Mouse (Mus musculus) right cerebral cortex, postnatal 14 days (tissue): Measurements from ENCODE around the gene Gm16181.

Experiments used
- DNase-seq: peaks from one replicate; pipeline ENCODE4 v3.0.0; 2022

Gene Gm16181

DNA sequence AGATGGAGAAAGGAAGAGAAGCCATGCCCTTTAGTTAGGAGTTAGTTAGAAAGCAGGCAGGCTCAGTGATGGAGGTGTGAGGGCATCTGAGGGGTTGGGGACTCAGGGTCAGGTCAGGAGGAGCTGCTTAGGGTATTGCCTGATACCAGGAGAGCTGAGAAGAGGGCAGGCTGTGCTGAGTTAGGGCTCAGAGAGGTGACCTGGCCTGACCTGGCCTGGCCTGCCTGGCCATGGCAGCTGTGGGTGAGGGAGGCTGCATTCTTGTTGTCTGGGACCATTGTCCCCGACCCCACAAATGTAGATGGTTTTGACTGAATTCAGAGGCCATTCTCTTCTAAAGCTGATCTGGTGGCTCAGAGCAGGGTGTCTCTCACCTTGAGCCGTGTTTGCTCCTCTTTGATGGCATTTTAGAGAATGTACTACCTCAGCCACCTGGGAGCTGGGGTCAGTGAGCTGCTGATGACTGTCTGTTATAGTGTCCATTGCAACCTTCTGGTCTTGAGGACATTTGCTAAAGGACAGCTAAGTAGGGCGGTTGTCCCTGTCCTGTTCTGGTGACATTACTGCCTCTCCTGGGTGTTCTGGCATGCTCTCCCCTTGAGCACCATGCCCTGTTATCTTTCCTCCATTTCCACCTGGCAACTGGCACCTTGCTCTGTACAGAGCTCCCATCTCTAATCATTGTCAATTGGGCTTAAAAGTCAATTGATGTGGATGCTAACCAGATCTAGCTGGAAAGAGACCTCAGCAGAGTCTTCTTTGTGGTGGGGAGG lies 29.9 kb downstream of the Gm16181 start:
- DNase-seq: no peak

DNA sequence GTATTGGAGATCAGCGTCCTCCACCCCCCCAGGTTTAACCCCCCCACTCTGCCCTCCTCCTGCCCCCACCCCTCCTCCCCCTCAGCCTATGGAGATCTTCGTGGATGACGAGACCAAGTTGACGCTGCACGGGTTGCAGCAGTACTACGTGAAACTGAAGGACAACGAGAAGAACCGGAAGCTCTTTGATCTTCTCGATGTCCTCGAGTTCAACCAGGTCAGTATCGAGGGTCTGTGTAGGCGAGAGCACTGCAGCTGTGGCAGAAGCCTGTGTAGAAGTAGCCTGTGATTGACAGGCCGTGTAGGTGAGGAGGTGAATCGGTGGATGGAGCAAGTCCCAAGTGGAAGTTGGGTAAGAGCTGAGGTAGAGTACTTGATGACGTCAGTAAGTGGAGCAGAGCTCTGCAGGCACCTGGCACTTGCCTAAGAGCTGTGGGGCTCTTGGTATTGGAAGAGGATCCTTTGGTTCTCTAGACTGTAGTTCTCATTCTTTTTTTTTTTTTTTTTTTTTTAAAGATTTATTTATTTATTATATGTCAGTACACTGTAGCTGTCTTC lies 30.6 kb downstream of the Gm16181 start:
- no peak for DNase-seq

DNA sequence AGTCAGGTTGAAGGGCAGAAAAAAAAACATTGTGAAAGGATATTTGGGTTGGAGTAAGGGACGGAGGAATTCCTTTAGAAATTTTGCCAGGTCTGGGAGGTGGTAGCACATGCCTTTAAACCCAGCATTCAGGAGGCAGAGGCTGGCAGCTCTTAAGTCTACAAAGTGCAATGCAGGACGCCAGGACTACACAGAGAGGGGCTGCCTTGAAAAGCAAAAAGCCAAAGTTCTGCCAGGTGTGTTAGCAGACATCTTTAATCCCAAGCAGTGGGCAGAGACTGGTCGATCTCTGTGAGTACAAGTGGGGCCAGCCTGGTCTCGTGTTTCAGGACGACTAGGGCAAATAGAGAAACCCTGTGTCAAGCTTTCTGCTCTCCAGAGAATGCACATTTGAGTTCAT lies 31.3 kb downstream of the Gm16181 start:
- DNase-seq: no peak

DNA sequence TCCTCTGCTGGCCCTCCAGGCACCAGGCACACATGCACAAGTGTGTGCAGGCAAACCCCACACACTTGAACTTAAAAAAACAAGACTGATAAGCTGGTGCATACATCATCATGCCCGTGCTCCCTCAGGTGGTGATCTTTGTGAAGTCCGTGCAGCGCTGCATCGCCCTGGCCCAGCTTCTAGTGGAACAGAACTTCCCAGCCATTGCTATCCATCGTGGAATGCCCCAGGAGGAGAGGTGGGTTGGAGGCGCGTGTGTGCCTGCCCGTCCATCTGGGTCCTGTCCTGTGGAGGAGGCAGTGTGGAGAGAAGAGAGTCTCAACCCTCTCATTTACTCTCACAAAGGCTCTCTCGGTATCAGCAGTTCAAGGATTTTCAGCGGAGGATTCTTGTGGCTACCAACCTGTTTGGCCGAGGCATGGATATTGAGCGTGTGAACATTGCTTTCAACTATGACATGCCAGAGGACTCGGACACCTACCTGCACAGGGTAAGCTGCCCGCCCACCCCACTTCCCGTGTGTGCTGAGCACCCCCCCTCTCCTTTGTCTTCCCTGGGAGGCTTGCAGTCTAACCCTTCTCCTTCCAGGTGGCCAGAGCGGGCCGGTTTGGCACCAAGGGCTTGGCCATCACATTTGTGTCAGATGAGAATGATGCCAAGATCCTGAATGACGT lies 32.1 kb downstream of the Gm16181 start:
- no peak for DNase-seq

DNA sequence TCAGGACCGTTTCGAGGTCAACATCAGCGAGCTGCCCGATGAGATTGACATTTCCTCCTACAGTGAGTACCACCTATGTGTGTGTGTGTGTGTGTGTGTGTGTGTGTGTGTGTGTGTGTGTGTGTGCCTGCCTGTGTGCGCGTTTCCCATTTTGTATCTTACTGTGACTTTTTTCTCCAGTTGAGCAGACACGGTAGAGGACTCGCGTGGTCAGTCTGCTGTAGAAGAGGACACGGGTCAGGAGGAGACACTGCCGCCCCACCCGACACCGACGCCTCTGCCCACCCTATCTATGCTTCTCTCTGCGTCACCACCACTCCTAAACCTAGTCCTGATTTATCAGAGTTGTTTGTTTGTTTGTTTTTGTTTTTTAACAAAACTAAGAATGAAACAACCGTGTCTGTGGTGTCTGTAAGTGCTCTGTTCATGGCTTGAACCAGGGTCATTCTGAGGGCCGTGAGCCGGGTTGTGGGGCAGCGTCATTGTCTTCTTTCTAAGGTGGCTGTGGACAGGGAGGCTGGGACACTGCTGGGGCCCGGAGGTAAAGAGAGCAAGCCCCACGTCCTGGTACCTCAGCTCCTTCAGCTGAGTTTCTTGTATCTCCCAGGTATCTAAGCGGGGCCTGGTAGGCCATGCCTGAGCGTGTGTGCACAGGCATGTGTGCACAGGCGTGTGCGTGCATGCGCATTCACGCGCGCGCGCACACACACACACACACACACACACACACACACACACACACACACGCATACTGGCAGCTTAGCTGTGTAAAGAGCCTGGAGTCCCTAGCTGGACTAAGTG lies 32.9 kb downstream of the Gm16181 start:
- DNase-seq: no peak

DNA sequence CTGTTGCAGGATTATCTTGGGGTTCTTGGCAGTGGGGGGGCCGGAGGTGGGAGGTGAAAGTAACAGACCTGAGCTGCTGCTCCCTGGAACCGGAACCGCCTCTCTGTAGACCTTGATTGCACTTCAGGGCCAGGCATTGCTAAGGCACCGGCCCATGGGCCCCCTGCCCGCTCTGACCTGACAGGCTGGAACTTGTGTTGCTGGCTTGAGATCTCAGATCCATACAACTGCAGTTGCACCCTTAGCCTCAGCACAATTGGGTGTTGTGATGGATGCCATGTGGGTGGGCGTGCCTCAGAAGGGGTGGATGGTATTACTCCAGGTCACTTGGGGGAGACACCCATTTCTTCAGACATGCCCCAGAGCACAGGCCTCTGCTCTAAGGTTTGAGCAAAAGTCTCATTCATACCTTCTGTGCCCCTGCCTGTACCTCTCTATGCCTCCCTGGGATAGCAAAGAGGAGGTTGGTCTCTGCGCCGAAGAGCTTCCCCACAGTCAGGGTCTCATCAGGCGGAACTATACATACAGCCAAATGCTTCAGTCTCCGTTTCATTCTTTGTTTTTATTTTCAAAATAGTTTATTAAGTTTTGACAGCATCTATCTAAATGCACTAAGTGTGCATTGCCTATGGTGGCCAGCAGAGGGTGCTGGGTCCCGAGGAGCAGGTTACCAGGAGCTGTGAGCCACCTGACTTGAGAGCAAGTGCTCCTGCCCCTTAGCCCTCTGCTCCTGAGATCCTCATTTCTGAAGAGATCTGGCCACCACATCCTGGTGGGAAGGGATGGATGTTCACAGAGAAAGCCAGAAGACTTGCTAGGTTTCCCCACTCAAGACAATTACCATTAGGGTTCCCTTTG lies 33.8 kb downstream of the Gm16181 start:
- DNase-seq: peak; percentile 59

DNA sequence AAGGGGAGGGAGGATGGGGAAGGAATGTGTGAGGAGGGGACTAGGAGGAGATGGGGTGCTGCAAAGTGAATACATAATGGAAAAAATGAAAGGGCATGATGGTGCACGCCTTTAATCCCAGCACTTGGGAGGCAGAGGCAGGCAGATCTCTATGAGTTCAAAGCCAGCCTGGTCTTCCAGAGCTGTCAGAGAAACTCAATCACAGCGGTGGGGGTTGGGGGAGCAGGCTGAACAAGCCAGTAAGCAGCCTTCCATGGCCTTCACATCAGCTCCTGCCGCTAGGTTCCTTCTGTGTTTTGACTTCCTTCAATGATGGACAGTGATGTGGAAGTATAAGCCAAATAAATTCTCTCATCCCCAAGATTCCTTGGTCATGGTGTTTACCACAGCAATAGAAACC lies 34.7 kb downstream of the Gm16181 start:
- no peak for DNase-seq

DNA sequence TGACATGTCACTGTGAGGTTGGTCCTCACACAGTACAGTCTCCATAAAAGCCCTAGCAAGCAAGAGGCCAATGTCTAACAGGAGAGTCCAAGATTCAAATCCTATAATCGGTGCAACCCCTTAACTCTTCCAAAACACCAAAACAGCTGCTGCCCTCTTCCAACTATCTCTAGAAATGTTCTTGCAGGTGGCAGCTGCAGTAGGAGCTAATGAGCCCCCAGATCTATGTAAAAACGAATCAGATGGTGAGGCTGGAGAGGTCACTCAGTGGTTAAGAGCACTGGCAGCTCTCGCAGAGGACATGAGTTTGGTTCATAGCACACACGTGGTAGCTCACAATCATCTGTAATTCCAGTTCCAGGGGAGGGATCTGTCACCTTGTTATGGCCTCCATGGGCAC lies 35.1 kb downstream of the Gm16181 start:
- no peak for DNase-seq

DNA sequence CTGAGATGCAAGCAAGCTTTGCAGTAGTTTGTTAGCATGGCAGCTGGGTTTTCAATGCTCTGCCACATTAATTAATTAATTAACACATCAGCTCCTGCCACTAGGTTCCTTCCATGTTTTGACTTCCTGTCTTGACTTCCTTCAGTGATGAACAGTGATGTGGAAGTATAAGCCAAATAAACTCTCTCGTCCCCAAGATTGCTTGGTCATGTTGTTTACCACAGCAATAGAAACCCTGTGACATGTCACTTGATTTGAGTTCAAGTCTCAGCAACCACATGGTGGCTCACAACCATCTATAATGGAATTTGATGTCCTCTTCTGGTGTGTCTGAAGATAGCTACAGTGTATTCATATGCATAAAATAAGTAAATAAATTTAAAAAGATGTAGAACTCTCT lies 36.7 kb downstream of the Gm16181 start:
- DNase-seq: no peak

DNA sequence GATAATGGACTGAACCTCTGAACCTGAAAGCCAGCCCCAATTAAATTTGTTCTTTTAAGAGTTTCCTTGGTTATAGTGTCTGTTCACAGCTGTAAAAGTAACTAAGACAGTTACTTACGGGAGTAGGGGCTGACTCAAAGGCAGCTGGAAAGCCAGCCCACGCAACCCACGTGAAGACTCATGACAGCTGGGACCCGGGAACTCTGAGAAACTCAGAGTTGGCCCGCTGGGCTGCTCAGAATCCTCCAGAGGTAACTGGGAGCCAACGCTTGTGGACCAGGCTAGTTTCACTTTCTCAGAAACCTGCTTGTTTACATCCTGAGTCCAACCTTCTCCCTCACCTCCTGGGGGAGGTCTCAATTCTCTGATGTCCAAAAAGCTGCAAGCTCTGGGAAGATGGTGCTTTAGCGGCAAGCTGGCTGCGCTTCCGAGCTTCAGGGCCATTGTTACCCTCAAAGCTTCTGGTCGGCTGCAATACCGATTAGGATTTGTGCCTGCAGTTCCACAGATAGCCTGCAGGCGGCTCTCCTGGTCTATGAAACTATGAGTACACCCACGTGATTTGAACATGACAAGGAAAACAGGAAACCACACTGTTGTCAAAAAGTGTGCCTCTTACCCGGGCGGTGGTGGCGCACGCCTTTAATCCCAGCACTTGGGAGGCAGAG lies 37.3 kb downstream of the Gm16181 start:
- peak; percentile 90 for DNase-seq

DNA sequence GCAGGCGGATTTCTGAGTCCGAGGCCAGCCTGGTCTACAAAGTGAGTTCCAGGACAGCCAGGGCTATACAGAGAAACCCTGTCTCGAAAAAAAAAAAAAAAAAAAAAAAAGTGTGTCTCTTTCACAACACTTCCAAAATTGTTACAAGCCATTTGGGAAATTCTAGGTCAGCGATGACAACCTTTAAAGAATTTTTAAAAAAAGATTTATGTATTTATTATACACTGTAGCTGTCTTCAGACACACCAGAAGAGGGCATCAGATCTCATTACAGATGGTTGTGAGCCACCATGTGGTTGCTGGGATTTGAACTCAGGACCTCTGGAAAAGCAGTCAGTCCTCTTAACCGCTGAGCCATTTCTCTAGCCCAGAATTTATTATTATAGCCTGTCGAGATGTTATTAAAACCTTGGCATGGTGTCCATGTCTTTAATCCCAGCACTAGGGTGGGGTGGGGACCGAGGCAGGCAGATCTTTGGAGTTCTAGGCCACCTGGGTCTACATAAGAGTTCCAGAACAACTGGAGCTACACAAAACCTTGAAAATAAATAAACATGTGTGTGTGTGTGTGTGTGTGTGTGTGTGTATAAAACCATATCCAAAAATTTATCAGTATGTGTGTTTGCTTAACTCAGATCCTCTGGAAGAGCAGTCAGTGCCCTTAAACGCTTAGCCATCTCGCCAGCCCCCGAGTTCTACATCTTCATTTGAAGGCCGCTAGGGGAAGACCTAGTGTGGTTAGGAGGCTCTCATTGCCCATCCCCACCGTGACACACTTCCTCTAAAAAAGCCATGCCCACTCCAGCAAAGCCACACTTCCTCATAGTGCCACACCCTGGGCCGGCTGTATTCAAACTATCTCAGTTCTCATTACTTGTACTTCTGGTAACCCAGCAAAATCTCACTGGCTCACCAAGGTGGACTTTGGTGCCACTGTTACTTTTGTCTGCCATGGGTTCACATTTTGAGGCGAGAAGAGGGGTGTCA lies 38.2 kb downstream of the Gm16181 start:
- no peak for DNase-seq

DNA sequence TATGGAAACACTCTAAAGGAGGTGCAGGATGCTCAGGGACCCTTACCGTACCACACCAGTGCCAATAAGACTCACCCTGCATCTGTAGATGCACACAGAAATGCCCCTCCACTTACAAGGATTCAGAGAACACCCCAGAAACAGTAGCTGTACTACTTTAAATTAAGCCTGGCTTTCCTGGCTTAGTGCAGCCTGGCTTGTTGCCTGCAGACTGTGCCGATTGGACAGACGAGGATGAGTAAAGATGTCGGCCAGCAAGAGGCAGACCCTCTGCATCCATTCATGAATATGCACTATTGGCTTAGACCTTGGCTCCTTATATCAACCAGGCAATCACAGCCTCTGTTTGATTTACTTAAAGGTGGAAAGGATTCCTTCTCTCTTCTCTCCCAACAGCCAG lies 39.0 kb downstream of the Gm16181 start:
- DNase-seq: no peak

DNA sequence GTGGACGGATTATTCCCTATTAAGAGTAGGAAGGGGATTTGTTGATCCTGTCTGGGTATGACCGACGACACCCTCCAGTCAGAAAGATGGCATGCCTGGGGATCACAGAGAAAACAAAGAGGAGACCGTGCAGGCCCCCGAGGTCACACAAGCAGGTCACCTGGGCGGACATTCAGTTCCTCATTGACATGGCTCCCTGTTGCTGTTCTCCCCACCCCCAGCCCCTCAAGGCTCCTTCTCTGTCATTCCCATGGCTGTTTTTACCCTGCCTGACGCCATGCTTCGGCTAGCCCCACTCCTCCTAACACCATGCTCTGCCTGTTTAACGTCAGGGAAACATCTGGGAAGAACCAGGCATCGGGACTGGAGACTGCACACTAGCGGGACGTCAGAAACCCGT lies 41.0 kb downstream of the Gm16181 start:
- no peak for DNase-seq

DNA sequence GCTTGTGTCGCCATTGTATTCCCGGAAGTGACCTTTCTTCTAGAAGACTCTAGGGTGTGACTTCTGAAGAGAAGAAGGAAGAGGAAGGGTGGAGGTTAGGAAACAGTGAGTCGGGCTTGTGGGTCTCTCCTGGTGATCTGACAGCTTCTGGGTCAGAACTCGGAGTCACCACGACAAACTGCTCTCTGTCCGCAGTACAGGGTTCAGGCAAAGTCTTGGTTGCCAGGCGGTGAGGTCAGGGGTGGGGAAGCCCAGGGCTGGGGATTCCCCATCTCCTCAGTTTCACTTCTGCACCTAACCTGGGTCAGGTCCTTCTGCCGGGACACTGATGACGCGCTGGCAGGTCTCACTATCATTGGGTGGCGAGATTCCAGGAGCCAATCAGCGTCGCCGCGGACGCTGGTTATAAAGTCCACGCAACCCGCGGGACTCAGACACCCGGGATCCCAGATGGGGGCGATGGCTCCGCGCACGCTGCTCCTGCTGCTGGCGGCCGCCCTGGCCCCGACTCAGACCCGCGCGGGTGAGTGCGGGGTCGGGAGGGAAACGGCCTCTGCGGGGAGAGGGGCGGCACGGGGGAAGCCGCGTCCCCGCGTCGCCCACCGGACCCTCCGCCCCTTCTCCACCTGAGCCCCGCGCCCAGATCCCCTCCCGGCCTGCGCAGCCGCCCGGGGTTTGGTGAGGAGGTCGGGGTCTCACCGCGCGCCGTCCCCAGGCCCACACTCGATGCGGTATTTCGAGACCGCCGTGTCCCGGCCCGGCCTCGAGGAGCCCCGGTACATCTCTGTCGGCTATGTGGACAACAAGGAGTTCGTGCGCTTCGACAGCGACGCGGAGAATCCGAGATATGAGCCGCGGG lies 42.3 kb downstream of the Gm16181 start, which contains the start of gene H2-D1:
TSS of gene H2-D1 (plus strand) at position 67 of the 859 bp plus-strand sequence.
- peak; percentile 99 for DNase-seq

DNA sequence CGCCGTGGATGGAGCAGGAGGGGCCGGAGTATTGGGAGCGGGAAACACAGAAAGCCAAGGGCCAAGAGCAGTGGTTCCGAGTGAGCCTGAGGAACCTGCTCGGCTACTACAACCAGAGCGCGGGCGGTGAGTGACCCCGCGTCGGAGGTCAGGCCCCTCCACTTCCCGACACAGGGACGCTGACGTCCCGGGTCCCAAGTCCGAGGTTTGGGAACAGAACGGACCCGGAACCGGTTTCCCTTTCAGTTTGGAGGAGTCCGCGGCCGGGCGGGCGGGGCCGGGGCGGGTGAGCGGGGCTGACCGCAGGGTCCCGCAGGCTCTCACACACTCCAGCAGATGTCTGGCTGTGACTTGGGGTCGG lies 42.9 kb downstream of the Gm16181 start:
- DNase-seq: no peak

DNA sequence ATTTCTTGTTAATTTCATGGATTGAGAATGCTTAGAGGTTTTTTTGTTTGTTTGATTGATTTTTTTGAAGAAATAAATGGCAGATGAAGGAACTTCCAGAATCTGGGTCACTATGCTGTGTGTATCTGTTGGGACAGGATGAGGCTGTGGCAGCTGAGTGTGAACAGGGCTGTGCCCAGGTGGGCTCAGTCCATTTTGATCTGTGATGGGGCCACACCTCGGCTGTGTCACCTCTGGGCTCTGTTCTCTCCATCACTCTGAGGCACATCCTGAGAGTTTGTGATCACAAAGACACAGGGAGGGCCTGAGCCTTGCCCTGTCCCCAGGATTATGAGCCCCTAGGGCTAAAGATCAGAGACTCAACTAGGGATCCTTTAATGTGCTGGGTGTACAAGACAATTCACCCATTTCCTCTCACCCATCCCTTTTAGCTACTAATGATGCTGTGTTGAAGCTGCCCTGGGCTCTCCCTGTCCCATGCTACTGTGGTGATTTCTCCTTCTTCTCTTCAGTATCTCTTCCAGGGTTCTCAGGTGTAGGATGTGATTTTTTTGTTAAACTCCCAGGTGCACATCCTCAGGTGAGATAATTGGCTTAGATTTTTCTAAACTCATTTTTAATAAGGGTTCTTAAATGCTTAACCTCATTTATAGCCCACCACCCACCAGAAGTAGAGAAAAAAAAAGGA lies 46.9 kb downstream of the Gm16181 start:
- DNase-seq: no peak

DNA sequence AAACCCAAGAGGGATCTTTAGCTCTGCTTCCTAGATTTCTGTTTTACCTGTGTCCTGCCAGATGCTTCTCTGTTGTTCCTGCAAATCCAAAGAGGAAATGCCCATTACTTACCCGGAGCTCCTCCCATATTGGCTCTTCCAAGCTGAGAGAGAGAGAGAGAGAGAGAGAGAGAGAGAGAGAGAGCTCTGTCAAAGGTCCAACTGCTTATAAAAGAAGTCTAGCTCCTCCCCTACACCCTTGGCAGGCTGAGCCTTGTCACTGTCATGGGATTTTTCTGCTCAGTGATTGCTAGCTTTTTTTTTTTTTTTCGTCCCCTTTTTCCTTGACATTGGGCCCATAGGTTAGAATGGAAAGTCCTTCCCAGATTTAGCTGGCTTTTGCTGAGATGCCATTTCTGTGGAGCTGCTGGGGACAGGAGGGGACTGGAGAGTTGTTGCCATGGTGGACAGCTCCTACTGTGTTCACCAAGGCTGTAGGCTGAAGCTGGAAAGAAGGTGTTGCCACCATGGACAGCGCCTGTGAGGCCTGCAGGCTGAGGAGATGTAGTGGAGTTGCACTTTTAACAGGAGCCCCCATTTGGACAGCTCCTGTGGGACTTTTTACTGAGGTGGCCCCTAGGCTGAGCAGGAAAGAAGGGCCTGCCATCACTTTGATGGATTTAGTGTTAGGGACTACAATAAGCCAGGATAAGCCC lies 49.2 kb downstream of the Gm16181 start:
- DNase-seq: no peak

DNA sequence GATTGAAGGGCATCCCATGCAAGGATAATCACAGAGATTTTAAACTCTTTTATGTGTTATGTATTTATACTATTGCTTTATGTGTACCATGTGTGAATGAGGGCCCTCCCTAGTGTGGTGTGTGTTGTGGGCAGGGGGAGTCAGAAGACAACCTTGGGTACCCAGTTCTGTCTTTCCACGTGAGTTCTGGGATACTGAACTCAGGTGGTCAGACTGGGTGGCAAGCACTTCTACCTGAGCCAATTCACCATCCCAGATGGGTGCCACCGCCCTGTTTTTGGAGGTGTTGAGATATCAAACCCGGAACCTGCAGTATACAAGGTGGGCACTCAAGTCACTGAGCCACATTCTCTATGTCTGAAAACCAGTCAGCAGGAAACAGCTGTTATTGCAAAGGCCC lies 51.6 kb downstream of the Gm16181 start:
- no peak for DNase-seq
